Mouse (Mus musculus): ENCODE measurements around the gene Mrpl48.
A peak's percentile ranks its signal among the peaks of the same experiment; 100 is the strongest.
"Not testable (repeated sequence)": the region's sequence is repeated elsewhere in the genome, so short reads cannot be mapped to it uniquely, and the experiment has no call there.

Gene Mrpl48

GRCm38 (mm10) chr7:100589816-100590215, 18.3 kb downstream of the Mrpl48 start:
- no peak for DNase-seq (ENCODE audit: low read depth, low spot score)

- peak; percentile 91 for DNase-seq (ENCODE audit: low read depth, low spot score)
Observed at GRCm38 (mm10) chr7:100582727-100583236, 25.3 kb downstream of the Mrpl48 start.

GRCm38 (mm10) chr7:100582235-100582634, 25.9 kb downstream of the Mrpl48 start:
- no peak for DNase-seq (ENCODE audit: low read depth, low spot score)

- no peak for DNase-seq (ENCODE audit: low read depth, low spot score)
Observed at GRCm38 (mm10) chr7:100578794-100579193, 29.3 kb downstream of the Mrpl48 start.

- DNase-seq (ENCODE audit: low read depth, low spot score) = no peak
Observed at GRCm38 (mm10) chr7:100572704-100573103, 35.4 kb downstream of the Mrpl48 start.

GRCm38 (mm10) chr7:100572061-100572460, 36.0 kb downstream of the Mrpl48 start:
- DNase-seq (ENCODE audit: low read depth, low spot score) = no peak

GRCm38 (mm10) chr7:100570930-100571715, 37.0 kb downstream of the Mrpl48 start:
- no peak for DNase-seq (ENCODE audit: low read depth, low spot score)

GRCm38 (mm10) chr7:100569907-100570306, 38.2 kb downstream of the Mrpl48 start:
- DNase-seq (ENCODE audit: low read depth, low spot score) = no peak

- DNase-seq (ENCODE audit: low read depth, low spot score) = not testable (repeated sequence)
Observed at GRCm38 (mm10) chr7:100567238-100567637, 40.9 kb downstream of the Mrpl48 start.

GRCm38 (mm10) chr7:100561861-100562587, 46.1 kb downstream of the Mrpl48 start:
- no peak for DNase-seq (ENCODE audit: low read depth, low spot score)

GRCm38 (mm10) chr7:100559331-100559730, 48.8 kb downstream of the Mrpl48 start:
- DNase-seq (ENCODE audit: low read depth, low spot score) = no peak

- DNase-seq (ENCODE audit: low read depth, low spot score) = no peak
Observed at GRCm38 (mm10) chr7:100557241-100557640, 50.9 kb downstream of the Mrpl48 start.

- DNase-seq (ENCODE audit: low read depth, low spot score) = no peak
Observed at GRCm38 (mm10) chr7:100555431-100555951, 52.6 kb downstream of the Mrpl48 start.

- no peak for DNase-seq (ENCODE audit: low read depth, low spot score)
Observed at GRCm38 (mm10) chr7:100554939-100555338, 53.2 kb downstream of the Mrpl48 start.

GRCm38 (mm10) chr7:100550338-100551007, 57.6 kb downstream of the Mrpl48 start:
- no peak for DNase-seq (ENCODE audit: low read depth, low spot score)

GRCm38 (mm10) chr7:100549796-100550195, 58.3 kb downstream of the Mrpl48 start:
- no peak for DNase-seq (ENCODE audit: low read depth, low spot score)

- no peak for DNase-seq (ENCODE audit: low read depth, low spot score)
Observed at GRCm38 (mm10) chr7:100547631-100548030, 60.5 kb downstream of the Mrpl48 start.

GRCm38 (mm10) chr7:100544437-100544836, 63.7 kb downstream of the Mrpl48 start:
- DNase-seq (ENCODE audit: low read depth, low spot score) = no peak

GRCm38 (mm10) chr7:100539516-100539915, 68.6 kb downstream of the Mrpl48 start:
- DNase-seq (ENCODE audit: low read depth, low spot score) = no peak

GRCm38 (mm10) chr7:100537519-100537902, 70.6 kb downstream of the Mrpl48 start:
- no peak for DNase-seq (ENCODE audit: low read depth, low spot score)

GRCm38 (mm10) chr7:100536804-100537518, 71.1 kb downstream of the Mrpl48 start, which contains the start of gene Coa4:
Coa4 (plus strand) TSS chr7:100537071.
- DNase-seq (ENCODE audit: low read depth, low spot score) = peak; percentile 89

Data from retina, adult 2 months (tissue).